Comparison of ENCODE assay signal across 8 mouse cellular contexts in genomic region chr19:18712866-18713300, GRCm38 (mm10). TPM values are rescaled to one million over a fixed set of nuclear protein-coding genes. Genes with fewer than 3 reads are reported as not detected.
A peak's percentile ranks its signal among the peaks of the same experiment; 100 is the strongest.
DNase-seq lines count a peak whose midpoint lies in the region; ATAC-seq and TF ChIP-seq lines count a peak whose summit lies in the region.

D030056L22Rik (plus strand) TSS chr19:18713193.

- peak; percentile 16 for TF ChIP-seq CTCF in ES-Bruce4 (IDR thresholded peaks at IDR 0.05; ENCODE audit: low read depth, low read length)

- H3K27ac ChIP-seq in ES-Bruce4 (ENCODE audit: insufficient read depth, low read length) = peak within 1 kb of the TSS; percentile 84
- H3K27ac ChIP-seq in forebrain, embryonic 13.5 days = peak within 1 kb of the TSS; percentile 95
- H3K27ac ChIP-seq in neural tube, embryonic 15.5 days (replicated peaks) = peak within 1 kb of the TSS; percentile 96

- peak; percentile 95 for ATAC-seq in cerebellum, adult (ENCODE audit: insufficient number of reproducible peaks, low FRiP score, low TSS enrichment)
- ATAC-seq in forebrain, embryonic 13.5 days = peak; percentile 99
- peak; percentile 99 for ATAC-seq in neural tube, embryonic 15.5 days (ENCODE audit: low FRiP score)

- intact Hi-C loops in heart, postnatal 14 days (cut with DNase I) = loop anchor here (5.0 to 10.0 kb wide), 4 partner anchors 41 to 1318 kb away; partner anchors contain the start of genes Carnmt1 and Rfk

- peaks cover 14% of the 10 kb centered on the region for H3K36me3 ChIP-seq in ES-Bruce4 (ENCODE audit: control insufficient read depth, insufficient read depth, low read length, poor library complexity, severe bottlenecking)
- no peaks in the 10 kb centered on the region; the same call in 1 of the 2 replicates for H3K36me3 ChIP-seq in forebrain, embryonic 13.5 days (ENCODE audit: poor library complexity, severe bottlenecking)
- H3K36me3 ChIP-seq in neural tube, embryonic 15.5 days = no peaks in the 10 kb centered on the region; the same call in 1 of the 2 replicates

- no peak for TF ChIP-seq POLR2A in ES-Bruce4 (IDR thresholded peaks at IDR 0.05; ENCODE audit: insufficient read depth, low read length)

- DNase-seq in heart, postnatal 14 days = peak; percentile 99
- DNase-seq in layer of hippocampus, adult 11-12 months (ENCODE audit: low spot score) = peak; percentile 98
- peak; percentile 97 to 98 for DNase-seq in lung, adult 18-20 months
- DNase-seq in testis, postnatal 14 days (ENCODE audit: low spot score) = peak; percentile 98

- H3K9me3 ChIP-seq in ES-Bruce4 (replicated peaks; ENCODE audit: control insufficient read depth, insufficient read depth, low read length, poor library complexity, severe bottlenecking) = no peaks in the 10 kb centered on the region
- no peaks in the 10 kb centered on the region for H3K9me3 ChIP-seq in forebrain, embryonic 13.5 days (replicated peaks)
- H3K9me3 ChIP-seq in neural tube, embryonic 15.5 days (replicated peaks) = no peaks in the 10 kb centered on the region

- no peaks in the 10 kb centered on the region for H3K27me3 ChIP-seq in ES-Bruce4 (ENCODE audit: control insufficient read depth, insufficient read depth, low read length, poor library complexity, severe bottlenecking)
- no peaks in the 10 kb centered on the region for H3K27me3 ChIP-seq in forebrain, embryonic 13.5 days
- no peaks in the 10 kb centered on the region for H3K27me3 ChIP-seq in neural tube, embryonic 15.5 days (replicated peaks)

- H3K4me1 ChIP-seq in ES-Bruce4 (ENCODE audit: control insufficient read depth, insufficient read depth, low read length) = peaks cover 2% of the 10 kb centered on the region
- peaks cover 27% of the 10 kb centered on the region for H3K4me1 ChIP-seq in forebrain, embryonic 13.5 days
- H3K4me1 ChIP-seq in neural tube, embryonic 15.5 days = peaks cover 28% of the 10 kb centered on the region

- 0% methylated on average over 49 of the region's 49 CpGs for WGBS in forebrain, embryonic 13.5 days
- 0% methylated on average over 49 of the region's 49 CpGs for WGBS in neural tube, embryonic 15.5 days

- no peak for TF ChIP-seq EP300 in ES-Bruce4 (IDR thresholded peaks at IDR 0.05; ENCODE audit: insufficient read depth, low read depth, low read length)

- H3K4me2 ChIP-seq in forebrain, embryonic 13.5 days = peak within 1 kb of the TSS; percentile 87
- H3K4me2 ChIP-seq in neural tube, embryonic 15.5 days = peak within 1 kb of the TSS; percentile 81

- peak within 1 kb of the TSS; percentile 93 for H3K9ac ChIP-seq in ES-Bruce4 (ENCODE audit: low read depth, poor library complexity, severe bottlenecking)
- peak within 1 kb of the TSS; percentile 91 for H3K9ac ChIP-seq in forebrain, embryonic 13.5 days
- peak within 1 kb of the TSS; percentile 77 for H3K9ac ChIP-seq in neural tube, embryonic 15.5 days (replicated peaks)

- peak within 1 kb of the TSS; percentile 99 for H3K4me3 ChIP-seq in ES-Bruce4 (ENCODE audit: low read depth, low read length)
- peak within 1 kb of the TSS; percentile 93 for H3K4me3 ChIP-seq in forebrain, embryonic 13.5 days
- H3K4me3 ChIP-seq in neural tube, embryonic 15.5 days (replicated peaks) = peak within 1 kb of the TSS; percentile 64

RNA-seq across cellular contexts. Expression of gene D030056L22Rik, which starts in this region (rescaled TPM):
- 49.2 and 50.0 TPM in 2 replicates for polyA plus RNA-seq in ES-Bruce4 (2011; ENCODE audit: insufficient read depth, insufficient read length, low read depth, missing spikeins)
- 74.1 and 82.2 TPM in 2 replicates for polyA plus RNA-seq in forebrain, embryonic 13.5 days (2015; fragmentation: Nextera tagmentation; extraction: Ambion mirVana)
- total RNA-seq in heart, postnatal 14 days (2021) = 10 to 100 TPM in 1 of 2 experiments, 1 to 10 TPM in 1; 9.8 to 11.5 TPM
- polyA plus RNA-seq in neural tube, embryonic 15.5 days (2015; fragmentation: Nextera tagmentation; extraction: Ambion mirVana) = 51.8 and 53.6 TPM in 2 replicates

Comparison
In these comparisons a context has a peak if more than half of its experiments do, and no peak if none do; other contexts are left out.
1. Peak in every context shown above with its lines: DNase-seq, ATAC-seq, H3K4me3 ChIP-seq and H3K27ac ChIP-seq.